Mouse (Mus musculus) adrenal gland, postnatal 4 days (tissue): ENCODE results near the gene Atp6v0a2. TPM values are rescaled to one million over a fixed set of nuclear protein-coding genes. Genes with fewer than 3 reads are reported as not detected.
A peak's percentile ranks its signal among the peaks of the same experiment; 100 is the strongest.
"Not testable (repeated sequence)": the region's sequence is repeated elsewhere in the genome, so short reads cannot be mapped to it uniquely, and the experiment has no call there.

Experiments
- DNase-seq, 2 experiments: peaks; one replicate each; pipeline ENCODE4 v3.0.0; 2021 to 2022; ENCODE audit warnings: low spot score in 2 of 2, mixed read lengths in 2 of 2
- long read RNA-seq, 2 experiments: library from polyadenylated mRNA; stranded (forward); transcript quantifications; one replicate each; pipeline ENCODE4 v2.0.0; 2021
- total RNA-seq, 2 experiments: library from RNA; stranded (reverse); gene quantifications; 2 replicates each; pipeline ENCODE4 v1.2.3; 2021

Gene Atp6v0a2
- 10 to 100 TPM; 48.8 to 49.0 TPM for total RNA-seq
- long read RNA-seq, experiment 1, full-length matches to known transcripts = 34 of 52 reads
- long read RNA-seq, experiment 1, partial matches to known transcripts = 4 of 52 reads
- long read RNA-seq, experiment 1, other reads (novel, unspliced or antisense) = 14 of 52 reads
- long read RNA-seq, experiment 2, full-length matches to known transcripts = 70 of 102 reads
- long read RNA-seq, experiment 2, partial matches to known transcripts = 10 of 102 reads
- long read RNA-seq, experiment 2, other reads (novel, unspliced or antisense) = 22 of 102 reads

DNA sequence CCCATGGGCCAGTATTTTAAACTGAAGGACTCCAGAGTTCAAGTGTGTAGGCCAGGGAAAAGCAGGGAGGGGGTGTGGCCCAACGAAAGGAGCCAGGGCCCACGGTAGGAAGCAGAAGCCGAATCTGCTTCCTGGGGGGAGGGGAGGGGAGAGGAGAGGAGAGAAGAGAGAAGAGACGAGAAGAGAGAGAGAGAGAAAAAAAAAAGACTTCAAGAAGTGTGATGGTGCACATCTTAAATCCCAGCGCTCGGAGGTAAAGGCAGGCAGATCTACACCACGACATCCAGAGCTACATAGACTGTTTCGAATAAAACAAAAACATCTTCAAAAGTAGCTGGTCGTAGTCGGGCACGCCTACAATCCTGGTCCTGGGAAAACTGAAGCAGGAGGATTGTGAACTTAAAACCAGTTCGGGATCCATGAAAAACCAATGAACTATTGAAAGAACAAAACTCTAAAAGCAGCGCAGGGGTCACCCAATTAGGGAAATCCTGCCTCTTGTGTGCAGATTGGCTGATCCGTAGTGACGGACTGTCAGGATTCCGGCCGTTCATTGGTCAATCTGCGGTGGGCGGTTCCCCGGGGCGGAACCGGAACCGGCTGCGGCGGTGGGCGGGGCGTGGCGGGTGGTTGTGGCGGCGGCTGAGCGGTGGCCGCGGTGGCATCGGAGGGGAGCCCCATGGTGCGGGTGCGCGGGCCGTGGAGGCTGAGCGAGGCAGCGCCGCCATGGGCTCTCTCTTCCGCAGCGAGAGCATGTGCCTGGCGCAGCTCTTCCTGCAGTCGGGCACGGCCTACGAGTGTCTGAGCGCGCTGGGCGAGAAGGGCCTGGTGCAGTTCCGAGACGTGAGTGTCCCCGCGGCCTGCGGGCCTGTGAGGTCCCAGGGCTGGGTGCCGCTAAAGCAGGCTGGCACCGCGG is at the start of gene Atp6v0a2:
Gene Atp6v0a2, plus strand, starts transcription at position 129 of the 916 bp plus-strand sequence.
- peak; percentile 94 to 95 for DNase-seq

DNA sequence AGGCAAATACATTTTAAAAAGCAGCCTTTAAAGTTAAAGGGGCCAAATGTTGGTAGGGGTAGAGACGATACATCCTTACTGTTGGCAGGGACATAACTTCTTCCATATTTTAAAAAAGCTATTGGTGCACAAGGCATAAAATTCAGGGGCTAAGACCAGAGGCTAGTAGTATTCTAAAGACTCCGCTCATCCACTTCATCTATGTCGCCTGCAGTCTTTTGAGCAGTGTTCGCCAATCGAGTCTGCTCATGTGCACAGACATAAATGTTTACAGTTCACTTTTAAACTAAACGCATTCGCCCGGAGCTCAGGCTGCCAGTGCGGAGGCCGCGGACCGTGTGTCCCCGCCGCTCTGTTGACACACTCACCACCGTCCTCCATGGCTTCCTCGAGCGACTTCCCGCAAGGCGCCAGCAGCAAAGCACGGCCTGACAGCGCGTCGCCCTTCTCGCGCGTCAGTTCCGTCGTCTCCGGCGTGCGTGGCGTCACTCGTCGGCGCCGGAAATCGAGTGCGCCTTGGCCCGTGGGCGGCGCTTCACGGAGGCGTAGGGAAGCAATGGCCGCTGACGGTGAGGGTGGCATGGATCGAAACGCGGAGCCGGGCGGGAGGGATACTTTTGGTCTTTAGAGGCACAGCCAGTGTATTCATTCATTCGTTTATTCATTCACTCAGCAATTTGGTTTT is 49.6 kb upstream of the Atp6v0a2 start, which contains the start of the genes Eif2b1 and Gtf2h3:
Gene Eif2b1, minus strand, starts transcription at position 499 of the 685 bp plus-strand sequence.
Gene Gtf2h3, plus strand, starts transcription at position 508 of the 685 bp plus-strand sequence.
- peak; percentile 78 to 80 for DNase-seq

DNA sequence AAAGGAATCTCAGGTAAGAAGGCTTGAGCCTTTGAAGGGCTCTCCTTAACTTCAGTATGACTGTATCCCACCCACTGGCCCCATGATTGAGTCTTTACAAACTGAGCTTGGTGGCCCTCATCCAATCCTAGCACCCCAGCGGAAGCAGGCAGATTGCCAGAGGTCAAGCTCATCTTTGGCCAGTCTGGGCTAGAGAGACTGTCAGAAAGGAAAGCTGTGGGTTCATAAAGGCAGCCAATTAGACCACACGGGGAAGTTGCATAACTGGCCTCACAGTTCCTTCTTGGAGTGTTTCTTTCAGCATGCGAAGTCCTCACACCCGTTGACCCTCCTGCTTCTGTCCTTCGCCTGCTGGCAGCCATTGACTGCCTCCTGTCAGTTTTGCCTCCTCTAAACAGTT is 45.9 kb upstream of the Atp6v0a2 start:
- DNase-seq = no peak

DNA sequence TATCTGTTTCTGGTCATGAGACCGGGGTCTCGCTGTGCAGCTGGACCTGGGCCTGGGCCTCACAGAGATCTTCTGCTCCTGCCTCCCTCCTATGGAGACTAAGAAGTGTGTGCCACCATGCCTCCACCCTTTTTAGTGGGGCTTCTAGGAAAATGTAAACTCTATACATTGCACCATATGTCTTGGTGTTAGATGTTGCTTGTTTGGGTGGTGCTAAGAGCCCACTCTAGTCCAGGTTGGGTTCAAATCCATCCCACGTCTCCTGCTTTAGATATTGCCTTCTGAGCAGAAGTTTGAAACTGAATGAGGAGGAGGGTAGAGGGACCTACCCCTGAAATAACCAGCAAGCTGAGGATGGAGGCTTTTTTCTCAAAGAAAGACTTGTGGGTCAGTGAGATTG is 35.6 kb upstream of the Atp6v0a2 start:
- no peak for DNase-seq

DNA sequence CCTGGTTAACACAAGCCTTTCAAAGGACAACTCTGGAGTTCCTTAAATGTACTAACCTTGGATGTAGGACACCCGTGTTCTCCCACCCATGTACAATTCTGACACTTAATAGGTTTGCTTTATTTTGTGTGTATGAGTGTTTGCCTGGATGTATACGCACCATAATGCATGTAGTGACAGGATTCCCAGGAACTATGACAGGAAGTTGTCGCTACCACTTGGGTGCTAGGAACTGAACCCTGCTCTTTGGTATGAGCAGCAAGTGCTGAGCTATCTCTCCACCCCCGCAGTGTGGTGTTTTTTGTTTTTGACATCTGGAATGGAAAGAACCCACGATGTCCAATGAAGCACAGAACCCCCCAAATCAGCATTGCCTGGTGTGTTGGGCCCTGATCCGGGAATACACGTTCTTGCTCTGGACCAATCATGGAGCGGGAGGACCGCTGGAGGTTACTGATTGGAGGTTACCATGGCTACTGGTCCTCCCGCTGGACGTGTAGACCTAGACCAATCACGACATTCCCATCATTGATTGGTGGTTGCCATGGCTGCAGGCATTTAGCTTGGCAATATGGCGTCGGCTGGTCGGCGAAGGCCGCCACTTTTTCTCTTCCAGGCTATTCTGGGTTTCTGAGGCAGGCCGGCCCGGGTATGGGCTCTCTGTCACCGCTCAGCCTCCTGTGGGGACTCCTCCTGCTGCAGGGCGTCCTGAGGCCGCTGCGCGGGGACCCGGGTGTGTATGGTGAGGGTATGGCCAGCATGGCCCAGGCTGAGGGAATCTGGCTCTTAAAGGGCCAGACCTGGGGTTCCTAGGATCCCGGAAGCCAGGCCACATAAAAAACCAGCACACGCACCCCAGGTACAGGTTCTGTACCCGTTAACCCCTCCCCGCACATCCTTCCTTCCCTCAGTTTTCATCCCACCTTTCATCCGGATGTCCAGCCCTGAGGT is 29.9 kb upstream of the Atp6v0a2 start:
- DNase-seq = peak; percentile 78 to 89

DNA sequence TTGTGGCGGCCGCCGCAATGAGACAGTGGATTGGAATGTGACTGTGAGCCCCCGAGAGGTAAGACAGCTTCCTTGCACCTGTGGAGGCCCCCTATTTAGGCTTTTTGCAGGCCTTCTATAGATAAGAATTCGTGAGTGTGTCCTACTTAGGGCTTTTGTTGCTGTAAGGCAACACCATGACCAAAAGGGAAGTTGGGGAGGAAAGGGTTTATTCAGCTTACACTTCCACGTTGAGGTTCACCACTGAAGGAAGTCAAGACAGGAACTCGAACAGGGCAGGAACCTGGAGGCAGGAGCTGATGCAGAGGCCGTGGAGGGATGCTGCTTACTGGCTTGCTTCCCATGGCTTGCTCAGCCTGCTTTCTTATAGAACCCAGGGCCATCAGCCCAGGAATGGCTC is 28.6 kb upstream of the Atp6v0a2 start:
- DNase-seq = not testable (repeated sequence)

DNA sequence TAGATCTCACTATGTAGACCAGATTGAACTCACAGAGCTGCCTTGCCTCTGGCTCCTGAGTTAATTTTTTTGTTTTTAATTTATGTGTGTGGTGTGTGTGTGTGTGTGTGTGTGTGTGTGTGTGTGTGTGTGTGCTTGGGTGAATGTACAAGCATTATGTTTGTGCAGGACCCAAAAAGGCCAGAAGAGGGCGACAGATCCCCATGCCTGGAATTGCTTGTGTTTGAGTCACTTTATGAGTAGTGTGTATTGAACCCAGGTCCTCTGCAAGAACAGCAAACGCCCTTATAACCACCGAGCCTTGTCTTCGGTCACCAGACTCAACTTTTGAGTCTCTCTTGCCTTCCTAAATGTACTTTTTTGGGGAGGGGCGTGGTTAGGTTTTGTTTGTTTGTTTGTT is 26.0 kb upstream of the Atp6v0a2 start:
- DNase-seq = peak in 1 of 2 experiments; percentile 46

DNA sequence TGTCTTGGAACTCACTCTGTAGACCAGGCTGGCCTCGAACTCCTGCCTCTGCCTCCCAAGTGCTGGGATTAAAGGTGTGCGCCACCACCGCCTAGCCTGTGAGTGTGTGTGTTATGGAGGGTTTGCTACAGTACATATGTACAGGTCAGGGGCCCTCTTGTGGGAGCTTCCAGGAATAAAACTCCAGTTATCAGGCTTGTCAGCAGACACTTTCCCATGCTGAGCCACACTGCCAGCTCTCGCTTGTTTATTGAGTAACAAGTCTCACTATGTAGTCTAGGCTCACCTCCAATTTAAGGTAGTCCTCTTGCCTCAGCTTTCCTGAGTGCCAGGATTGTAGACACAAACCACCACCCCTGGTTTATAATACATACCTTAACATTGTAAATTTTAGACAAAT is 24.1 kb upstream of the Atp6v0a2 start:
- DNase-seq = no peak

DNA sequence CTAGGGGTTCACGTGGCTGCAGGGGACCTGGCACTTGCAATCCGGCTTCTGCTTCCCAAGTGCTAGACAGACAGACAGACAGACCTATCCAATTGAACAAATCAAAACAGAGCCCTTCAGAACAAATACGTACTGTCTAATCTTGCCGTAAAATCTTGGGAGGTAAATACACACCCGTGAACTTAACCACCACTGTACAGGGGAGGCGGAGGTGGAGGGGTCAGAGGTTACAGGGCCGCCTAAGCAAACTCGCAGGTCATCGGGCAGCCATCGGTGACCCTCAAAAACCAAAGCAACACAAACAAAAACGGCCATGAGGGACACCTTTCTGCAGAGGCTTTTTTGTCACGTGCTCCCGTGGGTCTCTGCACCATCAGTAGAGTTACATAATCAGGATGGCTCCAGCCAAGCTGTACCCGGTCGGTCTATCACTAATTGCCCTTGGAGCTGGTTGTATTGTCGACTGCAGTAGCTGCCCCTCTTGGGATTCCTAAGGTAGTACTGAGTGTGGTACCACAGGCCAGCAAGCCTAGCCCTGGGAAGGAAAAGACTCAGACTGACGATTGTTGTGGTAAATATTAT is 23.2 kb upstream of the Atp6v0a2 start:
- DNase-seq = no peak

DNA sequence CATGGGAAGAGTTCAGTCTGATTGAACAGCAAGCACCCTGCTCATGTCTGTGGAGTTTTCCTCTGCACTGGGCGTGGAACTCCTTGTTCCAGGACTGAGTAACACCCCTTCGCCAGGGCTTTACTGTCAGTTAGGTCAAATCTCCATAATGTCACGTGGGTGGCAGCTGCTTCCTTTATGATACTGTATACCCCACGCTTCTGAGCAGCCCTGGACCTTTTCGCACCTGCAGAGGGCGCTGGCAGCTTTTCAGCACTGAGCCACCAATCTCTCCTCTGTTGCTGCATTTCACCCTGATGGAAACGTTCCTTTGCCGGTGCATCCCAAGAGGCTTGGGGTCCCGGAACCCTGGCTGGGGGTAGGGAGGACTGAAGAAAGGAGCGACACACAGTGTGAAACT is 17.4 kb upstream of the Atp6v0a2 start:
- no peak for DNase-seq

DNA sequence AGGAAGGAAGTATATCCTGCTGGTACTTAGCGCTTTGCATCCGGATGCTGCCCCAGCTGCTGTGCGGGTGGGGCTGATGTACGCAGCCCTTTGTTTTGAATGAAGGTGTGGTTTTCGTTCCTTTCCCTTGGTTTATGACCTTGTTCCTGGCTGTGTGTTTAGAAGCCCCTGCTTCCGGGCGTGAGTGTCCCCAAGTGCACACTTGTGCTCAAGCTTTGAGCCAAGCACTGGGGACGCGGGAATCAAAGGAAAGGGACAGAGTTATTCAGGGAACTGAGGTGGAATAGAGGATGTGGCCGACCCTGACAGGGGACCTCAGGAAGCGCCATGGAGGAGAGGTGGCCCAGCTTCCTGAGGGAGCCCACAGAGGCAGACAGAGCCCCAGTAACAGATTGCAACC is 13.7 kb upstream of the Atp6v0a2 start:
- no peak for DNase-seq

DNA sequence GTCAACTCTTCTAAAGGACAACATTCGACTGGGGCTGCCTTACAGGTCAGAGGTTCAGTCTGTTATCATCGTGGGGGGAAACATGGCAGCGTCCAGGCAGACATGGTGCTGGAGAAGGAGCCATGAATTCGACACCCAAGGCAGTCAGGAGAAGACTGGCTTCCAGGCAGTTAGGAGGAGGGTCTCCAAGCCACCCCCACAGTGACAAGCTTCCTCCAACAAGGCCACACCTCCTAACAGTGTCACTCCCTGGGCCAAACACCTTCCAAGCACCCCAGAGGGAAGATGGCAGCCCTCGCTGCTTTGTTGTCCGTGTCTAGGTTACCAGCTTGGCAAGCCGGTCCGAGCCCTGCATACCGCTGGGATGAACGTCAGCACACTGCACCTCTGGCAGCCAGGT is 9.7 kb upstream of the Atp6v0a2 start:
- DNase-seq = no peak

DNA sequence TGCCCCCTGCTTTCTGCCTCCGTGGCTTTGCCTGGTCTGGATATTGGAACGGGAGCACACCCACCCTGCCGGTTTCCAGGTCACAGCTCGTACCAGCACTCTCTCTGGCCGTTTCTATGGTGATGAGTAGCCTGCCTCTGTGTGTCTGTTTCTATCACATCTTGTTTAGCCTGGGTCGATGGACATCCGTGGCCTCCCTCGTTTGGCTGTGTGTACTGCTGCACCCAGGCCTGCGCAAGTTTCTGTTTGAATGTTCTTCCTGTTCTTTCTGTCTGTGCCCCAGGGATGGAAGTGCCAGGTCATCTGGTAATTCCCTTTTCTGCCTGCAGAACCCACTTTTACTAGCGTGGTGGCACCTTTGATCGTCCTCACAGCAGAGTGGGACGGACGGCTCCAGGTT is 7.0 kb upstream of the Atp6v0a2 start:
- no peak for DNase-seq

DNA sequence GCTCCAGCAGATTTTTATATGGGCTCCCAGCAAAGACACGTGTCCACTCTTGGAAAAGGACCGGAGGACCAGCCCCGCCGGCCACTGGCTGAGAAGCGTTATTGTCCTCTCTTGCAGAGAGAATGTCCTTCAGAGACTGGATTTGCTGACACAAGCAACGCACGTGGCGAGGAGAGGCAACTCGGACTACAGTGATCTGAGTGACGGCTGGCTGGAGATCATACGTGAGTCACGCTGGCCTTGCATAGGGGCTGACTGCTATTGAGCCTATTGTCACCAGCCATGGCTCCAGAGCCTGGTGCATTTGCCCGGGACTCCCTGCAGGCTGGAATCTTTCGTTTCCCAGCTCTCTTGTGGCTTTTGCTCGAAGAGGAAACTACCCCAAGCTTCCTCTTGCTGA is 5.5 kb upstream of the Atp6v0a2 start:
- peak in 1 of 2 experiments; percentile 30 for DNase-seq

DNA sequence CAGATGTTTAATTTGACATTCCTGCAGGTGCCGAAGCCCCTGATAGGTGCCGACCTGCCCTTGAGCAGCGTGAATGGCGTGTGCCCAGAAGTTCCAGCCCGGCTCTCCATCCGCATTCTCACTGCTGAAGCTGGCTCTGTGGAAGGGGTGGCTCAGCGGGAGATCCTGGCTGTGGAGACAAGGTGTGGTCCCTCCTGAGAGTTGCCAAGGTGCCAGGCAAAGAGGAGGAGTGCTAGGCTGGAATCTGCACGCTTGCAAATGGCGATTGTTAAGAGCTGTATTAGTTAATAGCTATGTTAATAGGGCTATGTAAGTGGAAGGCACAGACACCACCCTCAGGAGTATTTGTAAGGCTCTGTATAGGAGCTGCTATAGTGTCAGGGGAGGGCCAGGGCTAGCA is 4.1 kb upstream of the Atp6v0a2 start:
- no peak for DNase-seq

DNA sequence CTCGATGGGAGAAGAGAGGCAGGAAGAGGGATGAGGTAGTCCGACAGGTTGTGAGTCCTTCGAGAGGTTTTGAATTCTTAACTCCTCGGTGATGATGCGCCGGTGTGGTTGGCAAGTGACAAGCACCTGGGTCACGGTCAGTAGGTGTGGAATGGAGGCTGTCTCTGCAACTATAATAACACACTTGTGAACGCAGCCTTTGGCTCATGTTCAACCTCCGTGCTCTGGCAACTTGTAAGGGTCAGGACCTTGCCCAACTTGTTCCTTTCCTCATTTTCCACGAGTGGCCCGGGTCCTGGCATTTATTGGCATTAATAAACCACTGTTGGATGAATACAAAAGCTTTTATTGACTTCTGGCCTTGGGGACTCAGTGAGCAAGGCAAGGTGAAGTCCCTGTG is 1.3 kb downstream of the Atp6v0a2 start:
- DNase-seq = no peak

DNA sequence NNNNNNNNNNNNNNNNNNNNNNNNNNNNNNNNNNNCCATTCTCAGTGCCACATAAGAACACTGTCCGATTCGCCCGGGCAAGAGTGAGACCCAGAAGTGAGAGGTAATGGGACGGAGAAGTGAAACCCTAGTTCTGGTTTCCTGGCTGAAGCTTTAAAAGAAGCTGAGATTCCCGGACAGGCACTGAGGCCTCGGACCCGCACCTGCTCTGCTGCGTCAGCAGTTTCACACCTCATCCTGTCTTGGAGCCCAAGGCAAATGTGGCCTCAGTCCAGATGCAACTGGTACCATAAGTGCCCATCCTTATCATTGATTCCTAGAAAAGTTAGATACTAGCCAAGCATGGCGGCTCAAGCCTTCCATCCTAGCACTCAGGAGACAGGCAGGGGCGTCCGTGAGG is 3.3 kb downstream of the Atp6v0a2 start:
- DNase-seq = no peak

DNA sequence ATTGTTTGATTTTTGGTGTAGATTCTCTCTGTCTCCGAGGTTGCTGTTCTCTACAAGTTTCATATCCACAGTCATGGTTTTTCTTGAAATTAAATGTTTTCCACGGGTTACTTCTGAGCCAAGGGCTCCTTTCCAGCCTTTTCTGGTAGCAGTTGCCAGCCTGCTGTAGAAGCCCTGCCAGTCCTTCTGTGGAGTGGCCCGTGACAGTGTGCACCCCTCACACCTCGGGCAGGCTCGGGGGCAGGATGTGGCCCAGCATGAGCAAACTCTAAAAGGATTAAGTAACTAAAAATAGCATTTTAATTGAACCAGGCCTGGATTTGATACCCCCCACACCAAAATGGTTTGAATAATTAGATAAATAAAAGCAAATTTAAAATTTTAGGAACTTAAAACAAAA is 4.1 kb downstream of the Atp6v0a2 start:
- DNase-seq = no peak

DNA sequence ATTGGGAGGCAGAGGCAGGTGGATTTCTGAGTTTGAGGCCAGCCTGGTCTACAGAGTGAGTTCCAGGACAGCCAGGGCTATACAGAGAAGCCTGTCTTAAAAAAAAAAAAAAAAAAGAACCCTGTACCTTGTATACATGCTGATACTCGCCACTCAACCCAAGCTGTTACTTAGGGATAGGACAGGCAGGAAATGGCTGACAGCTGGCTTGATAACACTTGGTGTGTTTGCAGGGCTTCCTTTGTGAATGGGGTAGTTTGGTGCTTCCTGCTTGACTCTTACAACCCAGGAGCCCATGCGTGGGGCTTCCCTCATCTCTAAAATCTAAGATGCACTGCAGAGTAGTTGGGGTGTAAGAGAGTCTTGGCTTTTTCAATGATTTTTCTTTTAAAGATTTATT is 5.0 kb downstream of the Atp6v0a2 start:
- no peak for DNase-seq

DNA sequence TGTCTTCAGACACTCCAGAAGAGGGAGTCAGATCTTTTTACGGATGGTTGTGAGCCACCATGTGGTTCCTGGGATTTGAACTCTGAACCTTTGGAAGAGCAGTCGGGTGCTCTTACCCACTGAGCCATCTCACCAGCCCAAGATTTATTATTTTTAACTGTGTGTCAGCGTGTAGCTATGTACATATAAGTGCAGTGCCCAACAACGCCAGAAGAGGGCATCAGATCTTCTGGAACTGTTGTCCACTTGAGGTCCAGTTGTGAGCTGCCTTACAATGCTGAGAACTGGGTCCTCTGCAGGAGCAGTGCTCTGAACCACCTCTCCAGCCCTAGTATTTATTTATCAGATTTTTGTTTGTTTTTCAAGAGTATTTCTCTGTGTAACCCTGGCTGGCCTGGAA is 6.7 kb downstream of the Atp6v0a2 start:
- not testable (repeated sequence) for DNase-seq
